Mouse (Mus musculus) testis, adult 2 months (tissue): ENCODE results near the gene Bloc1s4.

Source experiments
- CTCF ChIP-seq: fragments of 200-500 bp; IDR thresholded peaks from 2 replicates; pipeline ENCODE4 v1.5.1; 2012; ENCODE audit warnings: low read depth, mild to moderate bottlenecking, inconsistent platforms, low read length, moderate library complexity; ENCODE audit not compliant: control insufficient read depth, insufficient read depth, insufficient replicate concordance
- POLR2A ChIP-seq: fragments of 200-500 bp; IDR thresholded peaks from 2 replicates; pipeline ENCODE4 v1.6.1; 2012; ENCODE audit warnings: low read depth, mild to moderate bottlenecking, inconsistent platforms, low read length, moderate library complexity; ENCODE audit not compliant: control insufficient read depth

- TF ChIP-seq CTCF (no peak), POLR2A (no peak)
These were observed 1.9 kb upstream of the Bloc1s4 start for GRCm38 (mm10) chr5:36750119-36751078.
